Mouse (Mus musculus) heart, postnatal 0 days (tissue): ENCODE results near the gene Lats1. TPM values are rescaled to one million over a fixed set of nuclear protein-coding genes. Genes with fewer than 3 reads are reported as not detected.

Experiments
- ATAC-seq: fragments of 200-750 bp; cut with Nextera tagmentation; 2 replicates; pipeline ENCODE4 v1.8.0; 2017; ENCODE audit warnings: low read depth, moderate number of reproducible peaks, moderate library complexity; ENCODE audit not compliant: insufficient read depth
- DNase-seq: peaks from one replicate; pipeline ENCODE4 v3.0.0-alpha.2; 2016; ENCODE audit warnings: low spot score
- H3K27ac ChIP-seq: fragments of 300-500 bp; sonication (generic); 2 replicates; pipeline ENCODE4 v1.5.1; 2014; ENCODE audit warnings: low read depth, mild to moderate bottlenecking
- H3K27me3 ChIP-seq: fragments of 300-500 bp; sonication (generic); 2 replicates; pipeline ENCODE4 v1.6.1; 2014; ENCODE audit warnings: low read length, mixed read lengths; ENCODE audit not compliant: control insufficient read depth, insufficient read depth
- H3K36me3 ChIP-seq: fragments of 300-500 bp; sonication (generic); replicated peaks from 2 replicates; pipeline ENCODE4 v1.6.1; 2014; ENCODE audit warnings: low read length, mixed read lengths; ENCODE audit not compliant: control insufficient read depth, insufficient read depth
- H3K4me1 ChIP-seq: fragments of 300-500 bp; sonication (generic); 2 replicates; pipeline ENCODE4 v1.6.1; 2014; ENCODE audit warnings: antibody characterized with exemption; ENCODE audit not compliant: control insufficient read depth, insufficient read depth
- H3K4me2 ChIP-seq: fragments of 300-500 bp; sonication (generic); 2 replicates; pipeline ENCODE4 v1.6.1; 2014; ENCODE audit warnings: low read depth, mild to moderate bottlenecking, low read length, moderate library complexity
- H3K4me3 ChIP-seq: fragments of 300-500 bp; sonication (generic); 2 replicates; pipeline ENCODE4 v1.5.1; 2014; ENCODE audit warnings: low read depth, low read length
- H3K9ac ChIP-seq: fragments of 300-500 bp; sonication (generic); replicated peaks from 2 replicates; pipeline ENCODE4 v1.6.1; 2014; ENCODE audit warnings: low read depth, low read length, mixed read lengths
- H3K9me3 ChIP-seq: fragments of 300-500 bp; sonication (generic); replicated peaks from 2 replicates; pipeline ENCODE4 v1.6.1; 2016; ENCODE audit warnings: low read length; ENCODE audit not compliant: control insufficient read depth
- CTCF ChIP-seq: IDR thresholded peaks from 2 replicates; pipeline ENCODE4 v1.5.1; 2016; ENCODE audit warnings: antibody characterized with exemption, control low read depth, low read depth
- EP300 ChIP-seq: IDR thresholded peaks from 2 replicates; pipeline ENCODE4 v1.6.1; 2016; ENCODE audit warnings: antibody characterized with exemption, low read depth
- WGBS: fragments of 180-500 bp; shearing (Covaris S2); extraction: QIAGEN DNeasy Blood & Tissue Kit; methylation state at CpG from one replicate; pipeline ENCODE4 v1.1.7; 2014; 5-methylcytosine and 5-hydroxymethylcytosine counted together
- polyA plus RNA-seq: library from polyadenylated mRNA; unstranded; fragments of >200 nt; fragmentation: Nextera tagmentation; extraction: Ambion mirVana; gene quantifications from 2 replicates; pipeline ENCODE4 v1.2.1, GENCODE M21; 2015
- total RNA-seq: library from RNA; depleted of rRNA; stranded (reverse); fragments of >200 nt; gene quantifications from 2 replicates; pipeline ENCODE4 v1.2.3, GENCODE M21; 2014; ENCODE audit warnings: low replicate concordance; rRNA removed

Gene Lats1
- total and polyA plus RNA-seq, 2 experiments from 2014 or later, result 2.1 to 12.2 TPM

GRCm38 (mm10) chr10:7748752-7749151, 67.7 kb downstream of the Lats1 start:
- no peaks in the 10 kb centered on the region for H3K9me3 ChIP-seq
- H3K4me2 ChIP-seq, result no peak overlapping the region
- no peak for DNase-seq
- 81% methylated on average over 6 of the region's 6 CpGs for WGBS
- H3K4me3 ChIP-seq, result no peak overlapping the region
- no peak; the same call in 1 of the 2 replicates for ATAC-seq
- H3K4me1 ChIP-seq, result no peaks in the 10 kb centered on the region
- no peaks in the 10 kb centered on the region for H3K27me3 ChIP-seq
- H3K27ac ChIP-seq, result no peak overlapping the region
- peaks cover 60% of the 10 kb centered on the region for H3K36me3 ChIP-seq
- no peak for TF ChIP-seq EP300
- H3K9ac ChIP-seq, result no peak overlapping the region

GRCm38 (mm10) chr10:7757544-7757943, 76.5 kb downstream of the Lats1 start:
- no peak overlapping the region for H3K4me2 ChIP-seq
- 77% methylated on average over 2 of the region's 2 CpGs for WGBS
- H3K9ac ChIP-seq, result no peak overlapping the region
- H3K27me3 ChIP-seq, result no peaks in the 10 kb centered on the region
- TF ChIP-seq EP300, result no peak
- no peak for TF ChIP-seq CTCF
- ATAC-seq (no peak), DNase-seq (no peak)
- H3K27ac ChIP-seq, result no peak overlapping the region
- H3K36me3 ChIP-seq, result peaks cover 76% of the 10 kb centered on the region
- H3K9me3 ChIP-seq, result no peaks in the 10 kb centered on the region
- H3K4me1 ChIP-seq, result no peaks in the 10 kb centered on the region
- H3K4me3 ChIP-seq, result no peak overlapping the region

Other genes with a start within 250 kb of the Lats1 start
- gene Ulbp1, start 207.6 kb upstream of the Lats1 start, total RNA-seq, result 4.1 and 14.6 TPM in 2 replicates
- gene Ulbp1, start 207.6 kb upstream of the Lats1 start, polyA plus RNA-seq, result 3.6 and 4.5 TPM in 2 replicates
- 2.1 and 3.2 TPM in 2 replicates for gene Lrp11, start 91.4 kb upstream of the Lats1 start, total RNA-seq
- 0.79 and 0.88 TPM in 2 replicates for gene Lrp11, start 91.4 kb upstream of the Lats1 start, polyA plus RNA-seq
- 2.6 and 22.2 TPM in 2 replicates for gene Nup43, start 13.7 kb upstream of the Lats1 start, total RNA-seq
- 16.7 and 20.8 TPM in 2 replicates for gene Nup43, start 13.7 kb upstream of the Lats1 start, polyA plus RNA-seq
- gene Pcmt1, start 78 bp upstream of the Lats1 start, total RNA-seq, result 59.7 and 63.4 TPM in 2 replicates
- gene Pcmt1, start 78 bp upstream of the Lats1 start, polyA plus RNA-seq, result 130 and 135 TPM in 2 replicates
- 14.2 and 36.0 TPM in 2 replicates for gene Katna1, start 44.8 kb downstream of the Lats1 start, total RNA-seq
- 22.8 and 25.8 TPM in 2 replicates for gene Katna1, start 44.8 kb downstream of the Lats1 start, polyA plus RNA-seq
- gene Ginm1, start 111.6 kb downstream of the Lats1 start, total RNA-seq, result 26.4 and 47.3 TPM in 2 replicates
- 107 TPM in 2 replicates for gene Ginm1, start 111.6 kb downstream of the Lats1 start, polyA plus RNA-seq
- 13.7 and 14.7 TPM in 2 replicates for gene Ppil4, start 111.7 kb downstream of the Lats1 start, total RNA-seq
- 24.2 and 24.9 TPM in 2 replicates for gene Ppil4, start 111.7 kb downstream of the Lats1 start, polyA plus RNA-seq
- gene Zc3h12d, start 151.3 kb downstream of the Lats1 start, total RNA-seq, result 0.04 TPM in 1 of 2 replicates, not detected in the other
- gene Zc3h12d, start 151.3 kb downstream of the Lats1 start, polyA plus RNA-seq, result 0.15 and 0.20 TPM in 2 replicates